Mouse (Mus musculus): ENCODE results near the gene Fam173a.

- TF ChIP-seq CTCF (IDR thresholded peaks at IDR 0.05; ENCODE audit: extremely low read depth, insufficient read length, insufficient replicate concordance, low read depth, low read length) (no peak), POLR2A (IDR thresholded peaks at IDR 0.05; ENCODE audit: low read depth, low read length) (no peak)
Observed at GRCm38 (mm10) chr17:25806507-25806906, 13.8 kb upstream of the Fam173a start.
